Comparison of ENCODE assay signal across 8 mouse cellular contexts in genomic region chr15:86113342-86113710, GRCm38 (mm10). TPM values are rescaled to one million over a fixed set of nuclear protein-coding genes. Genes with fewer than 3 reads are reported as not detected.
DNase-seq lines count a peak whose midpoint lies in the region; ATAC-seq lines count a peak whose summit lies in the region.

No protein-coding gene starts in this region.

- H3K4me2 ChIP-seq in kidney, embryonic 14.5 days (replicated peaks; ENCODE audit: low read depth, low read length) = no peak overlapping the region
- peak overlapping the region; percentile 15; the same call in 1 of the 2 replicates for H3K4me2 ChIP-seq in midbrain, embryonic 13.5 days (replicated peaks)

- H3K9ac ChIP-seq in kidney, embryonic 14.5 days (ENCODE audit: low read depth, low read length) = peak overlapping the region; percentile 28; the same call in 1 of the 2 replicates
- H3K9ac ChIP-seq in midbrain, embryonic 13.5 days (replicated peaks) = peak overlapping the region; percentile 37

- H3K4me1 ChIP-seq in kidney, embryonic 14.5 days (ENCODE audit: control insufficient read depth, insufficient read depth, low read length) = peaks cover 11% of the 10 kb centered on the region
- peaks cover 54% of the 10 kb centered on the region for H3K4me1 ChIP-seq in midbrain, embryonic 13.5 days (replicated peaks)

- no peak for DNase-seq in kidney, adult 11 months
- DNase-seq in T-cell, adult 2 months (ENCODE audit: low spot score) = peak; percentile 29
- no peak for DNase-seq in spleen, postnatal 10 days (ENCODE audit: low spot score in 2 of 2)
- DNase-seq in spleen, postnatal 4 days (ENCODE audit: low spot score in 2 of 2) = no peak
- DNase-seq in right cerebral cortex, postnatal 36 days (ENCODE audit: low spot score in 2 of 2) = no peak

- 0 out of 2 replicates have a peak, but pooled peaks cover under 1% of the 10 kb centered on the region for H3K36me3 ChIP-seq in kidney, embryonic 14.5 days (ENCODE audit: control insufficient read depth, insufficient read depth, low read length)
- H3K36me3 ChIP-seq in midbrain, embryonic 13.5 days = peaks cover 6% of the 10 kb centered on the region

- H3K27ac ChIP-seq in kidney, embryonic 14.5 days (ENCODE audit: low read depth, low read length) = no peak overlapping the region
- peak overlapping the region; percentile 77 for H3K27ac ChIP-seq in midbrain, embryonic 13.5 days

- ATAC-seq in kidney, embryonic 14.5 days (ENCODE audit: low FRiP score, low TSS enrichment) = peak; percentile 32
- peak; percentile 33; the same call in 1 of the 2 replicates for ATAC-seq in granulocyte monocyte progenitor cell, adult 5-6 weeks (replicated peaks; ENCODE audit: poor library complexity, severe bottlenecking)
- no peak for ATAC-seq in midbrain, embryonic 13.5 days

- no peaks in the 10 kb centered on the region for H3K9me3 ChIP-seq in kidney, embryonic 14.5 days (ENCODE audit: control insufficient read depth, low read length)
- H3K9me3 ChIP-seq in midbrain, embryonic 13.5 days = no peaks in the 10 kb centered on the region

- H3K27me3 ChIP-seq in kidney, embryonic 14.5 days (ENCODE audit: control insufficient read depth, insufficient read depth, low read length) = no peaks in the 10 kb centered on the region
- H3K27me3 ChIP-seq in midbrain, embryonic 13.5 days = no peaks in the 10 kb centered on the region

- H3K4me3 ChIP-seq in kidney, embryonic 14.5 days (ENCODE audit: low read length) = no peak overlapping the region
- H3K4me3 ChIP-seq in midbrain, embryonic 13.5 days (replicated peaks) = no peak overlapping the region

- WGBS in kidney, embryonic 14.5 days = 7% methylated on average over 9 of the region's 9 CpGs
- WGBS in midbrain, embryonic 13.5 days = 9% methylated on average over 9 of the region's 9 CpGs

RNA-seq across cellular contexts. Expression of gene Gramd4, which starts 55.8 kb away (rescaled TPM):
- polyA plus RNA-seq in kidney, embryonic 14.5 days (2014; fragmentation: Nextera tagmentation; extraction: Ambion mirVana) = 6.5 and 9.7 TPM in 2 replicates
- total RNA-seq in granulocyte monocyte progenitor cell, adult 5-6 weeks (2014; fragmentation: Nextera tagmentation) = 15.0 and 19.9 TPM in 2 replicates
- 15.9 and 18.4 TPM in 2 replicates for total RNA-seq in granulocyte monocyte progenitor cell, adult 5-6 weeks (2017)
- polyA plus RNA-seq in midbrain, embryonic 13.5 days (2015; fragmentation: Nextera tagmentation; extraction: Ambion mirVana) = 31.3 and 34.3 TPM in 2 replicates
